Mouse (Mus musculus): ENCODE measurements around the gene Sypl. TPM values are rescaled to one million over a fixed set of nuclear protein-coding genes. Genes with fewer than 3 reads are reported as not detected.
A peak's percentile ranks its signal among the peaks of the same experiment; 100 is the strongest.

Sypl gene
- polyA plus RNA-seq, 3 experiments from 2014 or later = 64.6 to 105 (median 104) TPM

DNA sequence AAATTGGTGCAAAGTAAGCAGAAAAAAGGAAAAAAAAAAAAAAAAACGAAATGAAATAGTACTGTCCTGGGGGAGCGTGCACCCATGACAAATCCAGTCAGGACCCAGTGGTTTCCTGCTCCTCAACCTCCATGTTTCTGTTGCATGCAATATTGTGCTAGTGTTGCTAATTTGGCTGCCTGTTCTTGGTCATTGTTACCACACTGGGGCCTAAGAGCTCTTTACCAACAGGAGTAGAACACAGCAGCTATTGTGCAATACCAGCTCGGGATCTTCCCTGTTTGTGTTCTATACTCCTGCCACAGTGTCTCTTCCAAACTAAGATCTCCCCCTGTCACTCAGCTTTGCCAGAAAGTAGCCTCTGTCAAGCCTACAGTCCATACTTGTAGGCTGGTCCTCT lies 9.7 kb upstream of the Sypl start:
- ATAC-seq = no peak

DNA sequence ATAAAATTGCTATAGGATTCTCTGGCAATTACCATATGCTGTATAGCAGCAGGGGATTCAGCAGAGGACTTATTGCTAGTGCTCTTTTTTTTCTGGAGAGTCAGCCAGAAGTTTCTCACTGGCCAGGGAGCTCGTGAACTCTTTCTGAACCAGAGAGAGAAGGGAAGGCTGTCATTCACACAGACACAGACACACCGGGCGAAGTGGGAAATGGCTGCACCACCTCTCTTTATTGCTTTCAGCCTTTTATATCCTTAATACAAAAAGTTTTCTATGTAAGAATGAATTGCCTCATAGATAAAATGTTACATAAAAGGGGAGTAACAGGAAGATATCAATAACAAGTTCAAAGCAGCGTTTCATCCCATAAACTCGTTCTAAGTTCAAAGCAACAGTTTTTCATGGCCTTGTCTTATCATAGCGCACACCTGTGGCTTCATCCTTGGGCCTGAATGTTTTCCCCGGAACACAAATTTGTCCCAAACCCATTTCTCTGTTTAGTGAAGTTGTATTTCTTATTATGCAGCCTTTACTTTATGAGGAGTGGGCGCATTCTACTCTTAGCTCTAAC lies 8.7 kb upstream of the Sypl start:
- ATAC-seq = no peak

DNA sequence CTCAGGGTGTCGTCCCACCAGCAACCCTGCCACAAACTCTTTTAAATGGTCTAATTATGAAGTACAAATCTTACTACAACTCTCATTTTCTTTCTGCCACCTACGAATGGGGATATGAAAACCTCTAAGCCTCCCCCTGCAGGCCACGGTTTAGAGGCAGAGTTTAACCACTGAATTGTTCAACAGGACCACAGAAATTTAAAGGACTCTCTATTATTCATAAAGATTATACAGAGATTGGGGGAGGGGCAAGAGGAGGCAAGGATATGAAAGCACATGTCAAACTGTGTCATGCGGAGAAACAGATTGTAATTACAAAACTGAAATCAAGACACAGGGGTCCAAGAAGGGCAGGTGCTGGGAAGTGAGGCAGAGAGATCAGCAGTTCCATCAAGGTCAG lies 7.3 kb upstream of the Sypl start:
- no peak for ATAC-seq

DNA sequence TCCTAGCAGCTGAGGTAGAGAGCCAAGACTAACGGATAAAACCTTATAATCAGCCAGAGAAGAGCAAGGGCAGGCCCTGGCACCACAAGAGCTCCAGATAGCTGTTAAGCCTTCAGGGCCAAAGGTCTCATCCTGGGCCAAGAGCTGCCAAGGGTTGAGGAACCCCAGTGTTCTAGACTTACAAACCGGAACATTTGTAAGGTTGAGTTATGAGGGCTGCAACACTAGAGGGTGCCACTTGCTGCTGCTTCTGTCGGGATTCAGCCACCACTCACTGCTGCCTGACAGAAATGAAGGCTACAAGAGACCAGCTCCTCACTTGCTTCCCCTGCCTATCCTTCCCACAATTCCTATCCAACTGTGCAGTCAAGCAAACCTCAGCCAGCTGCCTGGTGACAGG lies 1.3 kb upstream of the Sypl start:
- no peak for ATAC-seq

DNA sequence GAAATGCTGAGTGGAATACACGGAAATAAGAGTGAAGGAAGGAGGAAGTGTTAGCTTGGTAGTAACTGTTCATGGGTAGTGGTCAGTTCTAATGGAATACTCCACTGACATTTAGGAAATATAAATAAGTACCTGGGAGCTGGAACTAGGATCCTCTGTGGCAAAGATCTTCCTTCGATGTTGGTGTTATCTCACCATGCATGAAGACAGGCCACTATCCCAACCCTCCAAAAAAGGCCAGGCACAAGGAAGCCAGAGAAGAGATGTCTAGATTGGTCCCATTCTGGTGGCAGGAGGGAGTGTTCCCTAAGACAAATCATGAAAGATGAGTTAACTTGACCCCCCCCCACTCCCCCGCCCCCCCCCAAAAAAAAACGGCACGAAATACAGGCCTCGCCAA lies 625 bp upstream of the Sypl start:
- no peak for ATAC-seq

DNA sequence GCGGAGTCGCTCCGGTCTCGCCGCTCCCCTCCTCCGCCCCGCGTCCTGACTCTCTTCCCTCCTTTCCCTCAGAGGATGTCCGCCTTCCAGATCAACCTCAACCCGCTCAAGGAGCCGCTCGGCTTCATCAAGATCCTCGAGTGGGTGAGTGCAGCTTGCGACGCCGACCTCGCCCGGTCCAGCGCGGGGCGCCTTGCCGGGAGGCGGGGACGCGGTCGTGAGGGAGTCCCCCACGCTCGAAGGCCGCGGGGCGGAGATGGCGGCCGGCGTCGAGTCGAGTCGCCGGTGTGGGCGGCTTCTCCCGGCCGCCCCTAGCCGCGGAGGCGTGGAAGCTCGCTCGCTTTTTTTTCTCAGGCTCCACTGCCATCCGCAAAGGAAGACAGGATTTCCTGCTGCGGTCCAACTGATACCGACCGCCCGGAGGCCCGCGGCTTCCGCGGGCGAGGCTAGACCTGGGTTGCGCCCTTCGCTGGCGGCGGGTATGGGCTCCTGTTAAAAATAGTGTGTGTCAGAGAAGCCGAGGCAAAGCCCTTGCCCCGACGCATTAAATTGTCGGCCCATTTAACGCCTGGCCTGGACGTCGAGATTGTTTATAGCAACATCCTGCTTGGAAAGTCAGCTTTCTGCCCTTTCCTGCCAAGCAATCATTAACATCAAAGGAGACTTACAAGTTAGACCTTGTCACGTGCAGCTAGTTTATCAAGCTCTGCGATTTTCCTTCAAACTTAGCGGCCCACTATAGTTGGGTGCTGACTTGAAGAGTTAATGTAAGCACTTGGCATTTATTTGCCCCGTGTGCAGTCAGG lies 728 bp downstream of the Sypl start:
- peak; percentile 76 for ATAC-seq

DNA sequence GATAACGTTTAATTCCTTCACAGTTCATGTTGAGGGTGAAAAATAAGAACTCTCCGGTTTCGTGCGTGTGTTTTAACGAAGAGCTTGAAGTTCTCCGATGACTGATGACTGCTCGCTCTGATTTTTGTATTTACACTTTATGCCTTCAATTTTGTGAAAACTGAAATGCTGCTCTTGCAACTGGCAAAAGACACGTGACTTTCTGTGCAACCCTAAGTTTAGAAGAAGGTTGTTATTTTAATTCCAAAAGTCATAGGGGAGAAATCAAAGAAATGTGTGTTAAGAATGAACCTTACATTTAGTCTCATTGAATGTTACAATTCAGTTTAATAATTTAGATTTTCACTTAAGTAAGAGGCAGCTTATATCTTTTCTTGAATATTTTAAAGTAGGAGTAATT lies 1.3 kb downstream of the Sypl start:
- no peak for ATAC-seq

DNA sequence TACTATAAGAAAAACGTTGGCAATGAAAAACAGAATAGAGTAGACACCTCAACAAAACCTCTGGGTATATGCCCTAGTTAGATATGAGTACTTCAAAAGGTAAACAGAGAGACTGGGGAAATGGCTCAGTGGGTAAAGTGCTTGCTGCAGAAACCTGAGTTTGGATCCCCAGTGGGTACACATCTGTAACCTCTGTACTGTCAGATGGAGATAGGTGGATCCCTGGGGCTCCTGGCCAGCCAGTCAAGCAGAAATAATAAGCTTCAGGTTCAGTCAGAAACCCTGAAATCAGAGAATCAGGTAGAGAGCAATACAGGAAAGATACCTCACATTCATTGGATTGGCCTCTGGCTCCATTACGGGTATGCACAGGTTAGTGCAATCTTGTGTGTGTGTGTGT lies 3.5 kb downstream of the Sypl start:
- no peak for ATAC-seq

DNA sequence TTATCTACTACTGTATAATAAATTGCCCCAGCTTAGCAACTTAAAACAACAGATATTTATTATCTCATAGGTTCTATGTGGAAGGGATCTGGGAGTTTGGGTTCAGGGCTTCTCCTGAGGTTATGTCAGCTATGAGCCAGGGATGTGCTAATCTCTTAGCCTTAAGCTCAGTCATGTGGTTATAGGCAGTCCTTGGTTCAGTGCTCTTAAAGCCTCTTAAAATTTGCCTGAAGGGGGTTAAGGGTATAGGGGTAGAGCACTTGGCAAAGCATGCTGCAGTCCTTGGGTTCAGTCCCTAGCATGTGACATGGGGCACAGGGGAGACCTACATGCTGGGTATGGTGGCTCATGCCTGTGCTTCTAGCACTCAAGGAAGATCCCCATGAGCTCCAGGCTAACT lies 8.4 kb downstream of the Sypl start:
- no peak for ATAC-seq

DNA sequence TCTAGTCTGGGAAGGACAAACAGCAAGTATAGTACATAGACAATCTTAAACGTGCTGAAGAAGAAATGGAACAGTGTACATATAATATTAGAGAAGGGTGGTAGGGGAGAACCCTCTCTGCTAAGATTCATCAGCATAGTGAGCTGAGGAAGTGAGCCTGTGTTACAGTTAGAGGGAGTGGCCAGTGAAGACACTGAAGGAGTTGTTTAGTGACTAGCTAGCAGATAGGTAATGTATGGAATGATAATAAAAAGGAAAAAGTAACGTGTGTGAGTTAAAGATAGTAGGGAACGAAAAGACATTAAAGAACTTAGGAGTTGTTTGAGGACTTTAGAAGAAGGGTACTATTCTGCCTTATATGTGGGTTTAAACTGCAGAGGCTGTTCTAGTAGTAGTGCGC lies 10.2 kb downstream of the Sypl start:
- no peak for ATAC-seq

DNA sequence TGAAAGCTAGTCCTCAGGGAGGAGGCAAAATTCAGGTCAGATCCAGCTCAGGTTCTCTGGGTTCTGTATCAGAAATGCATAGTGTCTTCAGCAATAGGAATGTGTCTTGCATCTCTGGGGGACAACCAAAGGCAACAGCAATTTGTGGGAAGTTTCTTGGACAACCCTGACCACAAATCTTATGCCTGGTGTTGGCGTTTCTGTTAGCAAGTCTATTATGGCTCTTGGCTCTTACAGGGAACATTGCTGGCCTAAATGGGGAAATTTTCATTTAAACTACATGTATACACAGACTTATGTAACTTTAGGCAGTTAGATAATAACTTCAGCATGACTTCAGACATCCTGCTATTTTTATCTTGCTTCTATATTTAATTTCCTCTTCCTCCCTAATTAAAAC lies 18.6 kb downstream of the Sypl start:
- no peak for ATAC-seq

DNA sequence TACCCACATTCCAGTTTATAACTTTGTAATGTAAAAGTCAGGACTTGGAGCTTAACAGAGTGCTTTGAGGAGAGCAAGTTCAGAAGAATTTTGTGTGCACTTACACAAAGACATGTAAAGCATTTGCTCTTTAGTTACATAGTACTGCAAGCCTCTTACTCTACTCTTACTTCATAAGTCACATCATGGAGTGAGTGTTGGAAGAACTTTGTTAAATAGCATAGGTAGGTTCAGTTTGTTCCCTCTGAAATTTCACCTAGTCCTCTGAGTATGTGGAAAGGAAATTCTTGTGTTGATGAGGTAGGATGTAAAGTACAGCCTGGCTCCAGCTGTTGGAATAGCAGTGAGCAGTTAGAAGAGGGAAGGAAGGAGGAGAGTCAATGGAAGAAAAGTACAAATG lies 21.2 kb downstream of the Sypl start:
- ATAC-seq = no peak

DNA sequence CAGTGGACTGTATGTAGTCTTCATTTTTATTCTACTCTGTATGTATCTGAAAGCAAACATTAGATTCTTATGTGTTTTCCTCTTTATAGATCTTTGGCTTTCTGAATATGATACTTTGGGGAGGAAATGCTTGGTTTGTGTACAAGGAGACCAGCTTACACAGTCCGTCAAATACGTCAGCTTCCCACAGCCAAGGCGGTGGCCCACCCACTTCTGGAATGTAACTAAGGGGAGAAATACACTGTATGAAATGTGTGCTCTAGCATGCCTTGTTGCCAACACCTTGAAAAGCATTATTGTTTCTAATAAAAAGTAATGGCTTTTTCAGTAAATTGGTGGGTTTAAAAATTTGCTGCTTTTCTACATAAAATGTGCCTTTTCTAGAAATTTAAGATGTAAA lies 21.8 kb downstream of the Sypl start:
- ATAC-seq = no peak

DNA sequence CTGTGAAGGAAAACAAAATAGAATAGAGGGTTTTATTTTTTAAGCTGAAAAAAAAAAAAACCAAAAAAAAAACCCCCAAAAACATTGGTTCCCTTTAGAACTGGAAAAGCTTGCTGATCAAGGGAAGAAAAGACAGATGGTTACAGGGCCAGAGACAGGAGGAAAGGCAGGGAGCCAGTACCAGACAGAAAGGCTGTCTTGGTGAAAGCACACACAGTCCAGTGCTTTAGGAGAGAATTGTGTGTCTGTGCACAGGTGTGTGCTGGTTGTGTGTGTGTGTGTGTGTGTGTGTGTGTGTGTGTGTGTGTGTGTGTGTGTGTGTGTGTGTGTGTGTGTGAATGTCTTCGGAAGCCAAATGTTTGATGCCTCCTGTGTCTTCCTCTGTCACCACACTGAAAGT lies 28.9 kb downstream of the Sypl start:
- ATAC-seq = no peak

DNA sequence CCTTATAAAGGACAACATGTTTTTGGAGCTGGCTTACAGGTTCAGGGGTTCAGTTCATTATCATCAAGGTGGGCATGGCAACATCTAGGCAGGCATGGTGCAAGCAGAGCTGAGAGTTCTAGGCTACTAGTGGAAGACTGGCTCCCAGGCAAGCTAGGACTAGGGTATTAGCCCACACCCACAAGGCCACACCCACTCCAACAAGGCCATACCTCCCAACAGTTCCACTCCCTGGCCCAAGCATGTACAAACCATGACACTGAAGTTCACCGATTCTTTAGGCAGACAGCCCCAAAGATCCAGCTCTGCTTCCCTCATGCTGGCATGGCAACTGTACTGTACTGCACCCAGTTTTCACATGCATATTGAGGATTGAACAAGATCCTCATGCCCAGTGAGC lies 29.4 kb downstream of the Sypl start:
- ATAC-seq = no peak

DNA sequence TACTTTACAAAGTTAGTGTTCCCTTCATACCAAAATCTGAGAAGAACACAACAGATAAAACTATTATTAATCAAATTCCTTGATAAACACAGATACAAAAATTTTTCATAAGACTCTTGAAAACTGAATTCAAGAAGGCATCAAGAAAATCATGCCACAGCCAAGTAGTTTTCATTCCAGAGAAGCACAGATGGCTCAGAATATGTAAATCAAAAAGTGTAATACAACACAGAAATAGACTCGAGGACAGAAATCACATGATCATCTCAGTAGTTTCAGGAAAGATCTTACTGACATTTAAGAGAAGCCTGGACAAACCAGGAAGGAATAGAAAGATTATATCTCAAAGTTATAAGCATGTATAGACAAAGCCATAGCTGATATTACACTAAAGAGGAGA lies 32.6 kb downstream of the Sypl start:
- no peak for ATAC-seq

DNA sequence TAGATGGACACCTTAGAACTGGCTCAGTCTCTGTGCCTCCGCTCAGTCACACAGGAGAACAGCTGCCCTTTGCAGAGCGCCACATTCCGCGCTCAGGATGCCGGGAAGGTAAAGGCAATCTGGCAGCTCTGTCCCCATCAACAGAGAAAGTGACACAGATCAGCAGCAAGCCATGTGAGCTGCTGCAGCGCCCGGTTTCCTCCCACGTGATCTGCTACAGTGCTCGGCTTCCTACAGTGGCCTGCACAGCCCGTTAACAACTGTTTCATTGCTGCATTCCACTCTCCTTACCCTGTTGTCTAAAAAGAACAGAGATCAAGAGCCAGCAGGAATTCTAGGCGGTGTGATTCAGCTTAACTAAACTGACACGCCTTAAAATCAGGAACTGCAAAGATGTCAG lies 36.0 kb downstream of the Sypl start:
- no peak for ATAC-seq

DNA sequence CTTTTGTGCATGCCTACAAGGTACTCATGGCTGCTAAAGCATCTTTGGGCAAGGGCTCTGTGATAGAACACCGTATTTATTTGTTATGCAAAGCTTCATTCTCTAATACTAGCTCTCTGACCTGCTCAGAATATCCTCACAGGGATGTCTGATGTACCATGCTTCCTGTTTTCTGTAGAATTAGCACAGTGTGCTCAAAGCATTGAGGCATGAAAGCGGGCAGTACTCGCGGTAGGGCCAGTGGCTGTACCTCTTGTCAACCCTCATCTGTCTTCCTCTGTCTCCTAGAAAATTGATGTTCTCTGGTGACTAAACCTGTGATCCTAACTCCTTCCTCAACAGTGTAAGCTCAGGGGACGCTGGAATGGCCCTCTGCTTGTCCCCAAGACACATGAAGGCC lies 40.4 kb downstream of the Sypl start:
- no peak for ATAC-seq

DNA sequence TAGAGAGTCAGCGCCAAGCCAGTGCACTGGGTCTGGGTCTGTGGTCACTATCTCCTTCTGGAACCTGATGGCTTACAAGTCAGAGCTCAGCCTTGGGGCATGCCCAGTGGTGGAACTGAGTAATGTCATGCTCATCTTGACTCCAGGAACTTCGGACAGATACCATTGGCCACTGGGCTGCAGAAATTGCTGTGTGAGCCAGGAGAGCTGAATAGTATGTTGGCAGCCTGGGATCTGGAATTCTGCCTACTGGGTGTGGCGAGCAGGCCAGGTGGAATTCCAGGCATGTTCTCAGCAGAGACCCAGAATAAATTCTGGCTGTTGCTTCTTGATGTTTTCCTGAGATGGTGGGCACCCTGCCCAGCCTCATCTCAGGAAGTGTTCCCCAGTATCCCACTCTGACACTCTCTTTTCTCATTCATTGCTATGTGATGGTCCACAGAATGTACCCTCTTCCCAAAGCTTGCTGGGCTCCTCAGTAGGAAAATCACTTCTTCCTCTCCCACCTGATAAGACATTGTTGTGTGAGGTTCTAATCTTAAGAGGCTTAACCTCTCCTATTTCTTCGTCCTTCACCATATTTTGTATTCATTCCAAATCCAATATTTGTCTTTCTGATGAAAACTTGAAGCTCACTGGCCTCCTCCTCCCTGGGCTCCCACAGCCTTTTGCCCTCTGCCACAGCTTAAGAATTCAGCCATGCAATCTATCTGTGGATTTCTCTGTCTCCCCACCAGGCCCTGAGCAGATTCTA lies 41.6 kb downstream of the Sypl start:
- no peak for ATAC-seq

DNA sequence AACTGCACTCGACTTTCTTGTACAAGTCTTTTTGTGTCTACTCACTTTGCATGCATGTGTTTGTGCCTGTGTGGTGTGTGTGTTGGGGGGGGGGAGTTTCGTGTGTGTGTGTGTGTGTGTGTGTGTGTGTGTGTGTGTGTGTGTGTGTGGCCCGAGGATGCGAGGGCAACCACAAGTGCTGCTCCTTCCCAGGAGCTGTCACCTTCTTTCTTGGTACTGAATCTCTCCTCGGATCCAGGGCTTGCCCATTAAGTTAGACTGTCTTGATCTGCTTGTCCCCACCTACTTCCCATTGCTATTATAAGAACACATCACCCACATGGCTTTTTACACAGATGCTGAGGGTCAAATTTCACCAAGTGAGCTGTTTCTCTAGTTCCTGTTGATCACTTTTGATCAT lies 45.1 kb downstream of the Sypl start:
- ATAC-seq = no peak

DNA sequence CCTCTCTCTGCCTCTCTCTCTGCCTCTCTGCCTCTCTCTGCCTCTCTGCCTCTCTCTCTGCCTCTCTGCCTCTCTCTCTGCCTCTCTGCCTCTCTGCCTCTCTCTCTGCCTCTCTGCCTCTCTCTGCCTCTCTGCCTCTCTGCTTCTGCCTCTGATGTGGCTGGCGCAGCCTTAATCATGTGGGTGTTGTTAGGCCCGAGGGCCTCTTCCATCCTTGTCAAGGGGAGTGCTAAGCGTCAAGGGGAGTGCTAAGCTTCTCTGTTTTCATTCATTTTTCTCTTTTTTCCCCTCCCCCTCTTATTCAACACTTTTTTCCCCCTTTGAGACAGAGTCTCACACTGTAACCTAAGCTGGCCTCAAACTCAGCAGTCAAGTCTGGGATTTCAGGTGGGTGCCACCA lies 46.1 kb downstream of the Sypl start:
- ATAC-seq = peak; percentile 52

DNA sequence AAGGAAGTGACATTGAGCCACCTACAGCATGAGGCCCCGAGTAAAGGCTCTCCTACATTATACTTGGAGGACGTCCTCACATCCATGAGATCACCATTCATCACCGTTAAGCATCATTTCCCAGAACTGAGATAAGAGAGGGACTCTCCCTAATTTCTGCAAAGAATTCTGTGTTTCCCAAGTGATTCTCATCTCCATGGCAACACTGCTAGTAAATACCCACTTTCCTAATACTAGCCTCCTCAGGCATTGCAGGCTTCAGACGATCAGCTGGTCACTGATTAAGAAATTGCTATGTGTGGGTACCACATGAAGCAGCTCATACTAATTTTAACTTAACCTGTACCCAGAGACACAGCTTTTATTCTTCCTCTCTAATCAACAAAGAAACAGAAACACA lies 46.7 kb downstream of the Sypl start:
- no peak for ATAC-seq

DNA sequence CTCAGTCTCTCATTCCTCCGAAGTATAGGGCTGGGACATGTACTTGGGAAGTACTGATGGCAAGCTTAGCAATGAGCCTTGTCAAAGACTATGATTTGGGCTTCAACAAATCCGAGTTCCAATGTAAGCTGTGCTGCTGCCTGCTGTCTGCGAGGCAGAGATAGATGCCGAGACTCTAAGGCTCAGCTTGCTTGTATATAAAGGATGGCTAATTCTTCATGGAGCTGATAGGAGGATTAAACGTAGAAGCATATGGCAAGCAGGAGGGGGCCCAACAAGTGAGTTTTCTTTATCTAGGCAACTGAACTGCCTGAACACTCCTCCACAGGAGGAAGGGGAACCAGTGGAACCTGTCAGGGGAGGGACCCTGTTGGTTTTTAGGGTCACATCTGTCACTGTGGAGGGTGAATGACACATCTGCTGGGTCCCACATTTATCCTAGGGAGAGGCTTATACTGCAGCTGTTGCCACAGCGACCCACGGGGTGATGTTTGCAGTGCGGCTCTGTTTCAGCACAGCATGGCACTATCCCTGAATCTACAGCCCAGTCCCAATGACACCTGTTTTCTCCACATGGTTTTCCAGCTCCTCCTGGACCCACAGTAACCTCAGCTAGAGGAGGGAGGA lies 49.8 kb downstream of the Sypl start:
- ATAC-seq = no peak

DNA sequence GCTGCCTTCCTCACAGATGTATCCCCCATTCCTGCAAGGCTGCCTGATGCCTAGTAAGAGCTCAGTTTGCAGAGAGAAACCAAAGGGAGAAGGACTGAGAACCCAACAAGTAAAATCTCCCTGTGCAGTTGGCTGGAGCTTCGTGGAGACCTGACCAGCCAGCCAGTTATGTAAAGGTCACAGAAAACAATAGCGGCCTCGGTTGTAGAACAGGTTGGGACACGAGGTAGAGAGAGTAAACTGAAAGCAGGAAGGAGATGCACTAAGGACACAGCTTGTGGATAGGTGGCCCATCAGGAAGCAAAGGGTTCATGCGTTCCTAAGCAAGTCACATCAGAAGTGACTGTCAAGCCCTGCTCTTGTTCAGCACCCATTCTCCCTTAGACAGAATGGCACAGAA lies 52.2 kb downstream of the Sypl start:
- ATAC-seq = no peak

Data from inflammation-experienced regulatory T-cells, adult 6 months (primary cell).